Mouse (Mus musculus) spleen, embryonic (tissue): Measurements from ENCODE around the gene Rbms1.

ENCODE experiments used
- CTCF ChIA-PET: fragments of 350-600 bp; sonication (Branson Sonifier 250); formaldehyde crosslinking; loops from one replicate; lab custom pipeline; 2022; lab: Charles Lee

Gene Rbms1

DNA sequence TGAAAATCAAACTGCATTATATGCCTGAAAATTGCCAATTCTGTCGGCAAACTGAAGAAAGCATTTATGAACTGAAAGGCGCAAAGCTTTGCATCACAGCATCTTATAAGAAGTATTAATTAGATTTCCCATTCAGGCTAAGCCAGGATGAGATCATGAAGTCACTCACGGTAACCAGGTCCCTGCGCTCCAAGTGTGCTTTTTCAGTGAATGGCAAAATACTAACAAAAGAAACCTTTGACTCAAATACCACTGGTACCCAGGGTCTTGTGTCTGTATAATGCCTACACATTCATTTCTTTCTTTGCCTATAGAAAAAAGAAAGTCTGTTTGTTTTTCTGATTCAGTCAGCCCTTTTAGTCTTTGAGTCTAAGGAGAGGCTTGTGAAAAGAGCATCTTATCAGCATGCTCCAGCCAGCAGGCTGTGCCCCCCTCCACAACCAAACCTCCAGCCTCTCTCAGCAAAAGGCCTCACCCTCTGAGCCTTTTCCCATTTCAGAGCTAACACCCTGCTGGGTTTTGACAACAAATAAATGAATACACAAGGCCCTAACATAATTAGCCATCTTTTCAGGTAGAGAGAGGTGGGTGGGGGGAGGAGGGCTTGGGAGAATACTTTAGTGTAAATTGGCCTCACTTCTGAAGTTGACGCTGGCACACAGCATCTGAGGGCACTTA, 83.7 kb downstream of the Rbms1 start:
- CTCF ChIA-PET: no interaction called here

GRCm38 (mm10) chr2:60877543-60878386, 85.2 kb downstream of the Rbms1 start:
- CTCF ChIA-PET: no interaction called here

- CTCF ChIA-PET: no interaction called here
Observed at GRCm38 (mm10) chr2:60876891-60877290, 86.1 kb downstream of the Rbms1 start.

- CTCF ChIA-PET: no interaction called here
Observed at GRCm38 (mm10) chr2:60872095-60872811, 90.7 kb downstream of the Rbms1 start.

GRCm38 (mm10) chr2:60871001-60871400, 92.0 kb downstream of the Rbms1 start:
- CTCF ChIA-PET: interaction anchor here (0.5 to 0.7 kb wide), 2 partner anchors 139 to 266 kb away, joined by 3 to 4 read pairs; no protein-coding TSS in a partner anchor

DNA sequence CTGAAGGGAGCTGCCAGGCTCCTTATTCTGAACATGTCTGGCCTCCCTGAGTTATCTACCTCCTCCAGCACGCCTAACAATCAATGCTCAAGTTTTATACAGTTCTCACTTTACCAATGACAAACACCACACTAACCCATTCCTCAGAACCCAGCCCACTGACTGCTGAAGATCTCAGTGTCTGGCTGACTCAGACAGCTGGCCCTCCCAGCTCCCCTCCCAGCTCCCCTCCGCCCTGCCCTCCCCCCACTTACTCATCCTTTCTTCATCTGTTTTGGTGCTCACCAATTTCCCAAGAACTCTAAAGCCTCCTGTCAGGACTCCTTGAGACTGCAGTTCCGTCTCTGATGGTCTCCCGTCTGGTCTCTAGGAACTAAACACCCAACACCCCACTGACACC, 92.5 kb downstream of the Rbms1 start:
- CTCF ChIA-PET: interaction anchor here (0.5 to 0.7 kb wide), 2 partner anchors 139 to 267 kb away, joined by 3 to 4 read pairs; no protein-coding TSS in a partner anchor

GRCm38 (mm10) chr2:60869001-60869743, 93.8 kb downstream of the Rbms1 start:
- CTCF ChIA-PET: interaction anchor here (0.5 kb wide), 1 partner anchor 64 kb away, joined by 3 read pairs; no protein-coding TSS in a partner anchor

DNA sequence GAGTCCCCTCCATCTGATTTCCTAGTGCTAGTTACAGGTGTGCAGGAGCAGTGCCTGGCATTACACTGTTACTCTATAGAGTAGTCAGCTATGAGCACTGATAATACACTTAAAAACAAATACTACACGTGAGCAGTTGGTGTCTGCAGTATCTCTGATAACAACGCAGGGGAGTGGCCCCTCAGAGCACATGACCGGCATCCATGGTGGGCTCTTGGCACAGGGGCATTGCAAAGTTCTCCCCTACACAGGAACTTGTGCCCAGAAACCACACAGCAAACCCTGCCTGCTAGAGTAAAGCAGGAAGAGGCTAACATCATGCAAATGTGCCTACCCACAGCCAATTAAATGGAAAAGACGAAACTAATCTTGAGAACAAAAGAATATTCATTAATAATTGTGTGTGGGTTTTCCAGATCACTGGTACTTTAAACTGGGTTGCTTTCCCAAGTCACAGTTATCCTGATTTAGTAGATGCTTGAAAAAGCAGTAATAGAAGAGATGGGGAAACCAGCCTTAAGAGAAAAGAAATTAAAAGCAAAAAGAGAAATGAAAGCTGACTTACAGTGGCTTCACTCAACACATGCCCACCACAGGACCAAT, 94.8 kb downstream of the Rbms1 start:
- CTCF ChIA-PET: no interaction called here

DNA sequence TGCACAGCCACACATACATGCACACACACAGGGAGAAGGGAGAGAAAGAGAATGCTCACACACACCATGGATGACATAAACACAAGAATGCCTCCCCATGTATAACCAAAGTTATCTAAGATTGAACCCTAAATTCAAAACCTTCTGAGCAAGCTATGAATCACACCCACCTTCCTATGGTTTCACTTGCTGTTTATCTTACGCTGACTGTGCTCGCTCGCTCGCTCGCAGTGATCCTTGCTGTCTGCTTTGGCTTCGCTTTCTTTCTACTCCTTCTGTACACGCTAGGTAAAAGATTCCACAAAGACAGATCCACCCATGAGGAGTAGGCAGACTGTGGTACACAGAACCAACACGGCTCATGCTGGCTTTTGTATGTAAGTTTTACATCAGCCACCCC, 95.7 kb downstream of the Rbms1 start:
- CTCF ChIA-PET: no interaction called here

- CTCF ChIA-PET: no interaction called here
Observed at GRCm38 (mm10) chr2:60865869-60866268, 97.1 kb downstream of the Rbms1 start.

DNA sequence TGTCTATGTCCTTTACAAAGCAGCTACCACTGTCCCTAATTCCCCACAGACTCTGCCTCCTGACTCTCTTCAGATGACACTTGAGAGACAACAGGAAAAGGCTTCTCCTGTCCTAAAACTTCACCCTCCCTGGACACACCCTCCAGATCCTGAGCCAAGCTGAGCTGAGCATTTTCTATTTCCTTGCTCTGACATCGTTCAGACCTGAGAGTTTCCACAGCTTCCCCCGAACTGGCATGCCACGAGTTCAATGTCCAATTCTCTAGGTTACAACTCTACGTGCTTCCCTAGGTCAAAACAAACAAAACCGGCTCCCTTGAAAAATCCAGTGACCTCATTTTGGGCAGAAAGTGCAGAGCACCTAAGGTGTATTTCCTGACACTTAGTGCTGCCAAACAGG, 98.0 kb downstream of the Rbms1 start:
- CTCF ChIA-PET: no interaction called here

- CTCF ChIA-PET: interaction anchor here (0.7 kb wide), 1 partner anchor 18 kb away, joined by 7 read pairs; no protein-coding TSS in a partner anchor
Observed at GRCm38 (mm10) chr2:60864256-60864795, 98.7 kb downstream of the Rbms1 start.

DNA sequence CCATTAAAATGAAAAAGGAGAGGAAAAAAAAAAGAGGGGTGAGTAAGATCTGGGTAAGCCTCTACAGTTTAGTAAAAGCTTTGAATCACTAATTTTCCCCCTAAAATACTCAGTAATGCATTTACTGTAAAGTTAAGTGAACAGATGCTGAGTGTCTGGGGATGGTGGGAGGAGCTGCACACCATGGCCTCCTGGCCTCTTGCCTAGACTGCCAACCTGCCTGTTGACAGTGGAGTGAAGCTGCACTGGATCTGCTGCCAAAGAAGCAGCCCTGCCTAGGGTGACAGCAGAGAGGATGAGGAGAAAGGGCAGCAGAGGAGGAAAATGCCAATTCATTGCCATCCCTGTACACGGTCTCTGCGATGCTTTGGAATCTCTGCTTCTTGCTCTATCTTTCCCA, 99.2 kb downstream of the Rbms1 start:
- CTCF ChIA-PET: interaction anchor here (0.7 kb wide), 1 partner anchor 19 kb away, joined by 7 read pairs; no protein-coding TSS in a partner anchor

- CTCF ChIA-PET: no interaction called here
Observed at GRCm38 (mm10) chr2:60862913-60863711, 99.9 kb downstream of the Rbms1 start.

- CTCF ChIA-PET: no interaction called here
Observed at GRCm38 (mm10) chr2:60858116-60858515, 104.9 kb downstream of the Rbms1 start.

- CTCF ChIA-PET: no interaction called here
Observed at GRCm38 (mm10) chr2:60856097-60856496, 106.9 kb downstream of the Rbms1 start.

DNA sequence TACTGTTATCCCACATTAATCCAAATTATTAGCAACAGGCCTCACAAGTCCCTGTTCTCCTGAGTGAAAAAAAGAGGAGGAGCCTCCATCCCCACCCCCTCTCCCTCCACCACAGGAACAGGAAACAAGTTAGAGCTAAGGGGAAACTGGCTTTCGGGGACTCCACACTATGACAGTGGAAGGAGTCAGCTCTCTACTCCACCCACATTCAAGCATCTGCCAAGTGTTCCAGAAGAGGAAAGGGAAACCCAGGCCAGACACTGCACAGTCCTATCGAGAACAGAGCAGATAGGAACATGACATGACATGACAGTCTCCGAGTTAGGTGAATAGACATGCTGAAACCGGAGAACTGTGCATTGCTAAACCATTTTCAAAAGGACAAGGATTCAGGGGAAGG, 108.0 kb downstream of the Rbms1 start:
- CTCF ChIA-PET: no interaction called here

- CTCF ChIA-PET: no interaction called here
Observed at GRCm38 (mm10) chr2:60851898-60852297, 111.1 kb downstream of the Rbms1 start.

- CTCF ChIA-PET: no interaction called here
Observed at GRCm38 (mm10) chr2:60851057-60851718, 111.8 kb downstream of the Rbms1 start.
